Comparison of ENCODE assay signal across 20 mouse cellular contexts in genomic region chr6:49437306-49437705, GRCm38 (mm10). TPM values are rescaled to one million over a fixed set of nuclear protein-coding genes. Genes with fewer than 3 reads are reported as not detected.
A peak's percentile ranks its signal among the peaks of the same experiment; 100 is the strongest.
DNase-seq lines count a peak whose midpoint lies in the region; ATAC-seq and TF ChIP-seq lines count a peak whose summit lies in the region.
"Had no signal": no experiment of that assay in that cellular context is flagged by ENCODE, and none has a peak within 500 bp of the region (broad histone marks: within the 10 kb centered on the region; RNA-seq: fewer than 3 reads in every experiment).

No protein-coding gene starts in this region.

- H3K4me1 ChIP-seq in hindbrain, postnatal 0 days (ENCODE audit: insufficient read depth, low read length): no peaks in the 10 kb centered on the region
- no peaks in the 10 kb centered on the region for H3K4me1 ChIP-seq in hindbrain, embryonic 11.5 days (replicated peaks; ENCODE audit: control insufficient read depth, insufficient read depth, low read length)
- no peaks in the 10 kb centered on the region for H3K4me1 ChIP-seq in kidney, embryonic 14.5 days (ENCODE audit: control insufficient read depth, insufficient read depth, low read length)
- H3K4me1 ChIP-seq: embryonic facial prominence, embryonic 12.5 days; forebrain, embryonic 13.5 days; heart, embryonic 12.5 days; hindbrain, embryonic 12.5 days had no signal

- H3K27me3 ChIP-seq in hindbrain, postnatal 0 days (ENCODE audit: insufficient read depth, low read length): no peaks in the 10 kb centered on the region
- H3K27me3 ChIP-seq in hindbrain, embryonic 11.5 days (ENCODE audit: control insufficient read depth, insufficient read depth, low read length): no peaks in the 10 kb centered on the region
- no peaks in the 10 kb centered on the region for H3K27me3 ChIP-seq in kidney, embryonic 14.5 days (ENCODE audit: control insufficient read depth, insufficient read depth, low read length)
- H3K27me3 ChIP-seq: embryonic facial prominence, embryonic 12.5 days; forebrain, embryonic 13.5 days; heart, embryonic 12.5 days; hindbrain, embryonic 12.5 days had no signal

- H3K4me2 ChIP-seq in hindbrain, postnatal 0 days (ENCODE audit: low read depth, low read length): no peak overlapping the region
- H3K4me2 ChIP-seq in hindbrain, embryonic 11.5 days (replicated peaks; ENCODE audit: low read depth, low read length): no peak overlapping the region
- no peak overlapping the region for H3K4me2 ChIP-seq in kidney, embryonic 14.5 days (replicated peaks; ENCODE audit: low read depth, low read length)
- H3K4me2 ChIP-seq: embryonic facial prominence, embryonic 12.5 days; forebrain, embryonic 13.5 days; heart, embryonic 12.5 days; hindbrain, embryonic 12.5 days had no signal

- no peak for TF ChIP-seq CTCF in hindbrain, postnatal 0 days (IDR thresholded peaks at IDR 0.05; ENCODE audit: low read depth)

- no peaks in the 10 kb centered on the region for H3K36me3 ChIP-seq in hindbrain, postnatal 0 days (ENCODE audit: insufficient read depth, low read length)
- no peaks in the 10 kb centered on the region for H3K36me3 ChIP-seq in hindbrain, embryonic 11.5 days (ENCODE audit: control insufficient read depth, insufficient read depth, low read length)
- H3K36me3 ChIP-seq in kidney, embryonic 14.5 days (ENCODE audit: control insufficient read depth, insufficient read depth, low read length): no peaks in the 10 kb centered on the region
- H3K36me3 ChIP-seq: embryonic facial prominence, embryonic 12.5 days; heart, embryonic 12.5 days; hindbrain, embryonic 12.5 days had no signal

- 65% methylated on average over 1 of the region's 1 CpGs for WGBS in hindbrain, postnatal 0 days
- 93% methylated on average over 1 of the region's 1 CpGs for WGBS in hindbrain, embryonic 11.5 days
- WGBS in kidney, embryonic 14.5 days: 65% methylated on average over 1 of the region's 1 CpGs

- peak; percentile 7 for DNase-seq in hindbrain, postnatal 0 days (ENCODE audit: low spot score)
- no peak for DNase-seq in hindbrain, embryonic 11.5 days (ENCODE audit: low spot score)
- DNase-seq in ovary, postnatal 14 days (ENCODE audit: low spot score): peak; percentile 1
- DNase-seq in ovary, adult 18-20 months (ENCODE audit: low spot score): no peak
- DNase-seq in brain, adult 2 months (ENCODE audit: low read depth, low spot score): peak; percentile 4
- peak; percentile 4 for DNase-seq in fat pad, adult 2 months (ENCODE audit: extremely low read depth, low read depth, low spot score)
- DNase-seq: adrenal gland, adult 2 months; adrenal gland, postnatal 25 days; forebrain, postnatal 0 days; gastrocnemius, postnatal 14 days; heart, postnatal 36 days had no signal

- no peak for ATAC-seq in hindbrain, postnatal 0 days
- ATAC-seq in hindbrain, embryonic 11.5 days (ENCODE audit: low FRiP score): no peak
- no peak for ATAC-seq in kidney, embryonic 14.5 days (ENCODE audit: low FRiP score, low TSS enrichment)
- ATAC-seq: forebrain, embryonic 13.5 days; forebrain, postnatal 0 days; hindbrain, embryonic 16.5 days had no signal

- H3K27ac ChIP-seq in hindbrain, postnatal 0 days: no peak overlapping the region
- H3K27ac ChIP-seq in hindbrain, embryonic 11.5 days (ENCODE audit: low read depth, low read length): no peak overlapping the region
- H3K27ac ChIP-seq in kidney, embryonic 14.5 days (ENCODE audit: low read depth, low read length): no peak overlapping the region
- H3K27ac ChIP-seq: embryonic facial prominence, embryonic 12.5 days; forebrain, embryonic 13.5 days; hindbrain, embryonic 12.5 days had no signal

- H3K9me3 ChIP-seq in hindbrain, postnatal 0 days (ENCODE audit: low read length): no peaks in the 10 kb centered on the region
- no peaks in the 10 kb centered on the region for H3K9me3 ChIP-seq in hindbrain, embryonic 11.5 days (ENCODE audit: control insufficient read depth, low read length)
- no peaks in the 10 kb centered on the region for H3K9me3 ChIP-seq in kidney, embryonic 14.5 days (ENCODE audit: control insufficient read depth, low read length)
- H3K9me3 ChIP-seq: embryonic facial prominence, embryonic 12.5 days; forebrain, embryonic 13.5 days; heart, embryonic 12.5 days; hindbrain, embryonic 12.5 days had no signal

- no peak overlapping the region for H3K9ac ChIP-seq in hindbrain, postnatal 0 days (replicated peaks; ENCODE audit: low read length)
- H3K9ac ChIP-seq in hindbrain, embryonic 11.5 days (ENCODE audit: low read depth, low read length): no peak overlapping the region
- H3K9ac ChIP-seq in kidney, embryonic 14.5 days (ENCODE audit: low read depth, low read length): no peak overlapping the region
- H3K9ac ChIP-seq: embryonic facial prominence, embryonic 12.5 days; forebrain, embryonic 13.5 days; forebrain, postnatal 0 days; heart, embryonic 12.5 days; hindbrain, embryonic 12.5 days had no signal

- no peak overlapping the region for H3K4me3 ChIP-seq in hindbrain, postnatal 0 days (ENCODE audit: low read length)
- H3K4me3 ChIP-seq in hindbrain, embryonic 11.5 days (ENCODE audit: low read depth, low read length): no peak overlapping the region
- no peak overlapping the region for H3K4me3 ChIP-seq in kidney, embryonic 14.5 days (ENCODE audit: low read length)
- H3K4me3 ChIP-seq: embryonic facial prominence, embryonic 12.5 days; forebrain, embryonic 13.5 days; heart, embryonic 12.5 days; hindbrain, embryonic 12.5 days had no signal

RNA-seq across cellular contexts. Expression of gene Stk31, which starts 41.9 kb away (rescaled TPM):
- 0.72 and 0.94 TPM in 2 replicates for total RNA-seq in hindbrain, postnatal 0 days (2014; rRNA removed)
- 0.13 TPM in 1 of 2 replicates, not detected in the other for polyA plus RNA-seq in hindbrain, postnatal 0 days (2015; fragmentation: Nextera tagmentation; extraction: Ambion mirVana)
- polyA plus RNA-seq in hindbrain, embryonic 11.5 days (2014; fragmentation: Nextera tagmentation; extraction: Ambion mirVana): not detected in 2 replicates
- not detected in 2 replicates for polyA plus RNA-seq in kidney, embryonic 14.5 days (2014; fragmentation: Nextera tagmentation; extraction: Ambion mirVana)
- total RNA-seq: gastrocnemius, adult 18-20 months; granulocyte monocyte progenitor cell, adult 5-6 weeks had no signal
- polyA plus RNA-seq: adrenal gland, adult 2 months; forebrain, embryonic 13.5 days; hindbrain, embryonic 16.5 days; intestine, embryonic 14.5 days had no signal

Comparison
In these comparisons a context has a peak if more than half of its experiments do, and no peak if none do; other contexts are left out.
1. DNase-seq: peak in hindbrain, postnatal 0 days (single experiment), ovary, postnatal 14 days (single experiment), brain, adult 2 months (single experiment) and fat pad, adult 2 months (single experiment); none in hindbrain, embryonic 11.5 days (single experiment) and ovary, adult 18-20 months (single experiment).